Mouse (Mus musculus) megakaryocyte, embryonic 14.5 days (primary cell): ENCODE measurements around the gene Ncaph2.

Source experiments
- FLI1 ChIP-seq: IDR thresholded peaks from 2 replicates; pipeline ENCODE4 v1.6.1; 2012; ENCODE audit warnings: low read length, inconsistent platforms, mixed read lengths
- GATA1 ChIP-seq: IDR thresholded peaks from 3 replicates; pipeline ENCODE4 v1.6.1; 2012; ENCODE audit warnings: mixed read lengths, low read length, inconsistent platforms, borderline replicate concordance

GRCm38 (mm10) chr15:89352054-89352453, 3.5 kb upstream of the Ncaph2 start:
- no peak for TF ChIP-seq FLI1
- TF ChIP-seq GATA1: no peak
